ENCODE assay signal across 19 mouse cellular contexts in genomic region chr2:65934099-65934498, GRCm38 (mm10).
DNase-seq lines count a peak whose midpoint lies in the region; ATAC-seq and TF ChIP-seq lines count a peak whose summit lies in the region.
"Had no signal": no experiment of that assay in that cellular context is flagged by ENCODE, and none has a peak within 500 bp of the region (broad histone marks: within the 10 kb centered on the region; RNA-seq: fewer than 3 reads in every experiment).

No protein-coding gene starts in this region.

- no peak overlapping the region for H3K4me3 ChIP-seq in forebrain, embryonic 14.5 days (ENCODE audit: low read depth, low read length)
- H3K4me3 ChIP-seq in forebrain, embryonic 10.5 days: no peak overlapping the region
- H3K4me3 ChIP-seq in hindbrain, embryonic 12.5 days: no peak overlapping the region
- H3K4me3 ChIP-seq in midbrain, postnatal 0 days (ENCODE audit: low read depth, low read length): peak overlapping the region; percentile 11; the same call in 1 of the 2 replicates
- no peak overlapping the region for H3K4me3 ChIP-seq in intestine, embryonic 16.5 days (ENCODE audit: low read length)
- H3K4me3 ChIP-seq in lung, adult 2 months (replicated peaks; ENCODE audit: extremely low read depth, low read depth, low read length): no peak overlapping the region
- H3K4me3 ChIP-seq: embryonic facial prominence, embryonic 15.5 days; limb, embryonic 12.5 days; liver, embryonic 13.5 days; myocyte had no signal

- no peaks in the 10 kb centered on the region for H3K27me3 ChIP-seq in forebrain, embryonic 14.5 days (replicated peaks; ENCODE audit: control insufficient read depth, insufficient read depth, low read length)
- no peaks in the 10 kb centered on the region for H3K27me3 ChIP-seq in forebrain, embryonic 10.5 days (ENCODE audit: poor library complexity, severe bottlenecking)
- no peaks in the 10 kb centered on the region for H3K27me3 ChIP-seq in hindbrain, embryonic 12.5 days
- H3K27me3 ChIP-seq in midbrain, postnatal 0 days (ENCODE audit: insufficient read depth, low read length): no peaks in the 10 kb centered on the region
- no peaks in the 10 kb centered on the region for H3K27me3 ChIP-seq in intestine, embryonic 16.5 days (replicated peaks; ENCODE audit: control insufficient read depth, insufficient read depth, low read length)
- H3K27me3 ChIP-seq: embryonic facial prominence, embryonic 15.5 days; limb, embryonic 12.5 days; liver, embryonic 13.5 days had no signal

- H3K36me3 ChIP-seq in forebrain, embryonic 14.5 days (ENCODE audit: control insufficient read depth, insufficient read depth, low read length): no peaks in the 10 kb centered on the region
- H3K36me3 ChIP-seq in forebrain, embryonic 10.5 days (replicated peaks): no peaks in the 10 kb centered on the region
- no peaks in the 10 kb centered on the region for H3K36me3 ChIP-seq in hindbrain, embryonic 12.5 days
- no peaks in the 10 kb centered on the region for H3K36me3 ChIP-seq in midbrain, postnatal 0 days (ENCODE audit: insufficient read depth, low read length)
- H3K36me3 ChIP-seq in intestine, embryonic 16.5 days (ENCODE audit: control insufficient read depth, insufficient read depth, low read length): no peaks in the 10 kb centered on the region
- H3K36me3 ChIP-seq: embryonic facial prominence, embryonic 15.5 days; limb, embryonic 12.5 days; liver, embryonic 13.5 days had no signal

- no peaks in the 10 kb centered on the region for H3K9me3 ChIP-seq in forebrain, embryonic 14.5 days (replicated peaks; ENCODE audit: control insufficient read depth, low read length)
- no peaks in the 10 kb centered on the region for H3K9me3 ChIP-seq in forebrain, embryonic 10.5 days
- H3K9me3 ChIP-seq in hindbrain, embryonic 12.5 days (replicated peaks): no peaks in the 10 kb centered on the region
- no peaks in the 10 kb centered on the region for H3K9me3 ChIP-seq in midbrain, postnatal 0 days (ENCODE audit: low read length)
- no peaks in the 10 kb centered on the region for H3K9me3 ChIP-seq in intestine, embryonic 16.5 days (ENCODE audit: control insufficient read depth, low read length)
- H3K9me3 ChIP-seq: embryonic facial prominence, embryonic 15.5 days; limb, embryonic 12.5 days; liver, embryonic 13.5 days had no signal

- ATAC-seq in forebrain, embryonic 14.5 days: no peak
- no peak for ATAC-seq in hindbrain, embryonic 12.5 days (ENCODE audit: low FRiP score)
- no peak for ATAC-seq in midbrain, postnatal 0 days (ENCODE audit: low FRiP score)
- ATAC-seq in intestine, embryonic 16.5 days: no peak

- peaks cover 8% of the 10 kb centered on the region for H3K4me1 ChIP-seq in forebrain, embryonic 14.5 days (ENCODE audit: control insufficient read depth, insufficient read depth, low read length)
- peaks cover 55% of the 10 kb centered on the region for H3K4me1 ChIP-seq in forebrain, embryonic 10.5 days
- H3K4me1 ChIP-seq in hindbrain, embryonic 12.5 days: 0 out of 2 replicates have a peak, but pooled peaks cover 4% of the 10 kb centered on the region
- no peaks in the 10 kb centered on the region for H3K4me1 ChIP-seq in midbrain, postnatal 0 days (ENCODE audit: insufficient read depth, low read length)
- no peaks in the 10 kb centered on the region for H3K4me1 ChIP-seq in intestine, embryonic 16.5 days (ENCODE audit: control insufficient read depth, insufficient read depth, low read length)
- 0 out of 2 replicates have a peak, but pooled peaks cover 3% of the 10 kb centered on the region for H3K4me1 ChIP-seq in lung, adult 2 months (ENCODE audit: control insufficient read depth, insufficient read depth, low read length)
- H3K4me1 ChIP-seq: embryonic facial prominence, embryonic 15.5 days had no signal

- TF ChIP-seq POLR2A in lung, adult 2 months (IDR thresholded peaks at IDR 0.05; ENCODE audit: borderline replicate concordance, extremely low read depth, low read depth, low read length): no peak

- WGBS in forebrain, embryonic 14.5 days: 64% methylated on average over 2 of the region's 2 CpGs
- 70% methylated on average over 2 of the region's 2 CpGs for WGBS in forebrain, embryonic 10.5 days
- 33% methylated on average over 2 of the region's 2 CpGs for WGBS in hindbrain, embryonic 12.5 days
- 17% methylated on average over 2 of the region's 2 CpGs for WGBS in midbrain, postnatal 0 days
- WGBS in intestine, embryonic 16.5 days: 13% methylated on average over 2 of the region's 2 CpGs
- WGBS in lung, adult 2 months: 62% methylated on average over 2 of the region's 2 CpGs

- DNase-seq in forebrain, embryonic 14.5 days (ENCODE audit: low spot score): no peak
- no peak for DNase-seq in forebrain, embryonic 10.5 days (ENCODE audit: extremely low spot score, low spot score)
- peak; percentile 66 for DNase-seq in mesoderm, embryonic 11.5 days (ENCODE audit: low read depth, low spot score)
- DNase-seq in midbrain, postnatal 0 days (ENCODE audit: low spot score): no peak
- DNase-seq in lung, adult 2 months: no peak
- no peak for DNase-seq in adrenal gland, postnatal 4 days (ENCODE audit: low spot score in 2 of 2)
- DNase-seq: adrenal gland, postnatal 14 days; cerebellum, adult 18-20 months; heart, adult 18-20 months; heart, postnatal 4 days; kidney, adult 11 months; kidney, postnatal 10 days; liver, embryonic 13.5 days; retina, postnatal 1 day had no signal

- H3K4me2 ChIP-seq in forebrain, embryonic 14.5 days (ENCODE audit: low read length): peak overlapping the region; percentile 11
- H3K4me2 ChIP-seq in hindbrain, embryonic 12.5 days (replicated peaks): peak overlapping the region; percentile 46
- peak overlapping the region; percentile 42 for H3K4me2 ChIP-seq in midbrain, postnatal 0 days (ENCODE audit: low read depth, low read length, poor library complexity, severe bottlenecking)
- H3K4me2 ChIP-seq in intestine, embryonic 16.5 days (ENCODE audit: low read depth, low read length): no peak overlapping the region
- H3K4me2 ChIP-seq: embryonic facial prominence, embryonic 15.5 days; limb, embryonic 12.5 days; liver, embryonic 13.5 days had no signal

- H3K27ac ChIP-seq in forebrain, embryonic 14.5 days (ENCODE audit: low read depth, low read length): no peak overlapping the region
- no peak overlapping the region for H3K27ac ChIP-seq in forebrain, embryonic 10.5 days
- H3K27ac ChIP-seq in hindbrain, embryonic 12.5 days: no peak overlapping the region
- no peak overlapping the region for H3K27ac ChIP-seq in midbrain, postnatal 0 days (ENCODE audit: low read depth, low read length)
- H3K27ac ChIP-seq in intestine, embryonic 16.5 days (ENCODE audit: low read length): no peak overlapping the region
- H3K27ac ChIP-seq: embryonic facial prominence, embryonic 15.5 days; limb, embryonic 12.5 days; liver, embryonic 13.5 days had no signal

- no peak overlapping the region for H3K9ac ChIP-seq in forebrain, embryonic 14.5 days (ENCODE audit: low read length)
- no peak overlapping the region for H3K9ac ChIP-seq in hindbrain, embryonic 12.5 days
- H3K9ac ChIP-seq in midbrain, postnatal 0 days (replicated peaks; ENCODE audit: low read length, poor library complexity, severe bottlenecking): no peak overlapping the region
- no peak overlapping the region for H3K9ac ChIP-seq in intestine, embryonic 16.5 days (ENCODE audit: low read depth, low read length)
- H3K9ac ChIP-seq: embryonic facial prominence, embryonic 15.5 days; limb, embryonic 12.5 days; liver, embryonic 13.5 days had no signal

- no peak for TF ChIP-seq CTCF in midbrain, postnatal 0 days (IDR thresholded peaks at IDR 0.05)
- TF ChIP-seq CTCF in lung, adult 2 months (IDR thresholded peaks at IDR 0.05; ENCODE audit: insufficient read depth, low read length): no peak
